ENCODE assay signal across 8 mouse cellular contexts in the genomic region with DNA sequence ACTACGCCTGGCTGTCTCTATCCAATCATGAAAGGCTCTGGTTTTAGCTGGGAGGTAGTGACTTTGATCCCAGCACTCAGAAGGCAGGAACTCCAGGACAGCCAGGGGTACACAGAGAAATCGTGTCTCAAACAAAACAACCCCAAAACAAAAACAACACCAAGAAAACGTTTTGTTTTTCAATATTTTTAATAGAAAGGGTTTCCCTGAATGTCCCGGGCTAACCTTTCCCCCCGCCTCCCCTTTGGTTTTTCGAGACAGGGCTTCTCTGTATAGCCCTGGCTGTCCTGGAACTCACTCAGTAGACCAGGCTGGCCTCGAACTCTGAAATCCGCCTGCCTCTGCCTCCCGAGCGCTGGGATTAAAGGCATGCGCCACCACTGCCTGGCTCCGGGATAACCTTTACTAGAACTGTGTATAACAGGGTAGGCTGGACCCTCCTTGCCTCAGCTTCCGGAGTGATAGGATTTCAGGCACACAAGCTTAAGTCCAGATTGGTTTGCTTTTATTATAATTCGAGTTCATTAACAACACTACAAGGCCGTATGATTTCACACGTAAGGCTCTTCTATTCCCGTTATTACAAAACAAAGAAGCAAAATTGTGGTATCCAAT. TPM values are rescaled to one million over a fixed set of nuclear protein-coding genes. Genes with fewer than 3 reads are reported as not detected.
DNase-seq lines count a peak whose midpoint lies in the region; ATAC-seq and TF ChIP-seq lines count a peak whose summit lies in the region.

No protein-coding gene starts in this region.

- H3K4me3 ChIP-seq in kidney, embryonic 16.5 days (ENCODE audit: low read length) = peak overlapping the region; percentile 71
- H3K4me3 ChIP-seq in forebrain, postnatal 0 days (ENCODE audit: low read depth, low read length) = peak overlapping the region; percentile 98
- peak overlapping the region; percentile 100 for H3K4me3 ChIP-seq in liver, embryonic 15.5 days (replicated peaks)

- DNase-seq in kidney, adult 8-10 months = no peak
- peak; percentile 35 for DNase-seq in brain, embryonic 14.5 days (ENCODE audit: low read depth)
- no peak for DNase-seq in forebrain, postnatal 0 days
- DNase-seq in testis, postnatal 14 days (ENCODE audit: low spot score) = peak; percentile 29
- DNase-seq in gastrocnemius, postnatal 10 days = no peak
- no peak for DNase-seq in layer of hippocampus, adult 11-12 months (ENCODE audit: low spot score)

- H3K4me2 ChIP-seq in kidney, embryonic 16.5 days (replicated peaks; ENCODE audit: low read depth, low read length) = peak overlapping the region; percentile 72
- peak overlapping the region; percentile 55 for H3K4me2 ChIP-seq in forebrain, postnatal 0 days (ENCODE audit: low read depth)
- H3K4me2 ChIP-seq in liver, embryonic 15.5 days = peak overlapping the region; percentile 75

- 55% methylated on average over 17 of the region's 17 CpGs for WGBS in kidney, embryonic 16.5 days
- WGBS in forebrain, postnatal 0 days = 52% methylated on average over 17 of the region's 17 CpGs
- 31% methylated on average over 17 of the region's 17 CpGs for WGBS in liver, embryonic 15.5 days (ENCODE audit: insufficient replicate concordance)

- H3K36me3 ChIP-seq in kidney, embryonic 16.5 days (ENCODE audit: insufficient read depth, low read length) = peaks cover 17% of the 10 kb centered on the region; the same call in 1 of the 2 replicates
- peaks cover 2% of the 10 kb centered on the region; the same call in 1 of the 2 replicates for H3K36me3 ChIP-seq in forebrain, postnatal 0 days (ENCODE audit: insufficient read depth)
- peaks cover 23% of the 10 kb centered on the region for H3K36me3 ChIP-seq in liver, embryonic 15.5 days (replicated peaks)

- no peak for TF ChIP-seq POLR2A in brain, embryonic 14.5 days (IDR thresholded peaks at IDR 0.05; ENCODE audit: borderline replicate concordance, extremely low read depth, insufficient read depth, insufficient read length, poor library complexity, severe bottlenecking)

- peaks cover 28% of the 10 kb centered on the region for H3K4me1 ChIP-seq in kidney, embryonic 16.5 days (ENCODE audit: insufficient read depth, low read length)
- H3K4me1 ChIP-seq in forebrain, postnatal 0 days (ENCODE audit: insufficient read depth) = peaks cover 13% of the 10 kb centered on the region
- H3K4me1 ChIP-seq in liver, embryonic 15.5 days (replicated peaks) = peaks cover 34% of the 10 kb centered on the region

- no peaks in the 10 kb centered on the region for H3K27me3 ChIP-seq in kidney, embryonic 16.5 days (ENCODE audit: insufficient read depth, low read length)
- no peaks in the 10 kb centered on the region for H3K27me3 ChIP-seq in forebrain, postnatal 0 days (ENCODE audit: insufficient read depth, low read length)
- no peaks in the 10 kb centered on the region for H3K27me3 ChIP-seq in liver, embryonic 15.5 days

- peak overlapping the region; percentile 99 for H3K9ac ChIP-seq in kidney, embryonic 16.5 days (replicated peaks; ENCODE audit: low read length)
- H3K9ac ChIP-seq in forebrain, postnatal 0 days = peak overlapping the region; percentile 98
- H3K9ac ChIP-seq in liver, embryonic 15.5 days = peak overlapping the region; percentile 70

- ATAC-seq in kidney, embryonic 16.5 days (ENCODE audit: low FRiP score, low TSS enrichment) = no peak
- ATAC-seq in forebrain, postnatal 0 days = no peak
- ATAC-seq in liver, embryonic 15.5 days (ENCODE audit: insufficient read depth) = no peak

- no peak for TF ChIP-seq CTCF in brain, embryonic 14.5 days (IDR thresholded peaks at IDR 0.05; ENCODE audit: borderline replicate concordance, extremely low read depth, insufficient read depth, insufficient read length)
- TF ChIP-seq CTCF in forebrain, postnatal 0 days (IDR thresholded peaks at IDR 0.05; ENCODE audit: low read depth) = no peak

- no peaks in the 10 kb centered on the region for H3K9me3 ChIP-seq in kidney, embryonic 16.5 days (ENCODE audit: low read length)
- H3K9me3 ChIP-seq in forebrain, postnatal 0 days (ENCODE audit: low read length) = no peaks in the 10 kb centered on the region
- no peaks in the 10 kb centered on the region for H3K9me3 ChIP-seq in liver, embryonic 15.5 days (replicated peaks)

- H3K27ac ChIP-seq in kidney, embryonic 16.5 days (ENCODE audit: low read length) = peak overlapping the region; percentile 98
- peak overlapping the region; percentile 99 for H3K27ac ChIP-seq in forebrain, postnatal 0 days (ENCODE audit: low read depth, low read length)
- peak overlapping the region; percentile 100 for H3K27ac ChIP-seq in liver, embryonic 15.5 days (replicated peaks)

RNA-seq across cellular contexts. Expression of a gene that starts 0.7 kb away (rescaled TPM):
- 283 and 306 TPM in 2 replicates for polyA plus RNA-seq in kidney, embryonic 16.5 days (2015; fragmentation: Nextera tagmentation; extraction: Ambion mirVana)
- 456 and 624 TPM in 2 replicates for polyA plus RNA-seq in brain, embryonic 14.5 days (2012; rRNA removed)
- 282 and 390 TPM in 2 replicates for total RNA-seq in forebrain, postnatal 0 days (2014; rRNA removed)
- polyA plus RNA-seq in forebrain, postnatal 0 days (2015; fragmentation: Nextera tagmentation; extraction: Ambion mirVana) = 103 and 121 TPM in 2 replicates
- polyA plus RNA-seq in liver, embryonic 15.5 days (2015; fragmentation: Nextera tagmentation; extraction: Ambion mirVana) = 108 and 113 TPM in 2 replicates
- total RNA-seq in gastrocnemius, postnatal 10 days (2021) = 100 to 1,000 TPM in 1 of 2 experiments, 10 to 100 TPM in 1; 89.5 to 128 TPM

RNA-seq across cellular contexts. Expression of a gene that starts 21.6 kb away (rescaled TPM):
- polyA plus RNA-seq in kidney, embryonic 16.5 days (2015; fragmentation: Nextera tagmentation; extraction: Ambion mirVana) = 40.2 and 44.3 TPM in 2 replicates
- 45.0 and 58.4 TPM in 2 replicates for polyA plus RNA-seq in brain, embryonic 14.5 days (2012; rRNA removed)
- total RNA-seq in forebrain, postnatal 0 days (2014; rRNA removed) = 33.0 and 43.7 TPM in 2 replicates
- polyA plus RNA-seq in forebrain, postnatal 0 days (2015; fragmentation: Nextera tagmentation; extraction: Ambion mirVana) = 28.0 and 34.6 TPM in 2 replicates
- 8.3 and 8.6 TPM in 2 replicates for polyA plus RNA-seq in liver, embryonic 15.5 days (2015; fragmentation: Nextera tagmentation; extraction: Ambion mirVana)
- total RNA-seq in gastrocnemius, postnatal 10 days (2021) = 10 to 100 TPM; 44.0 to 46.4 TPM

RNA-seq across cellular contexts. Expression of a gene that starts 51.4 kb away (rescaled TPM):
- 14.6 and 14.7 TPM in 2 replicates for polyA plus RNA-seq in kidney, embryonic 16.5 days (2015; fragmentation: Nextera tagmentation; extraction: Ambion mirVana)
- 33.1 and 53.2 TPM in 2 replicates for polyA plus RNA-seq in brain, embryonic 14.5 days (2012; rRNA removed)
- 28.9 and 34.7 TPM in 2 replicates for total RNA-seq in forebrain, postnatal 0 days (2014; rRNA removed)
- polyA plus RNA-seq in forebrain, postnatal 0 days (2015; fragmentation: Nextera tagmentation; extraction: Ambion mirVana) = 22.0 and 34.6 TPM in 2 replicates
- polyA plus RNA-seq in liver, embryonic 15.5 days (2015; fragmentation: Nextera tagmentation; extraction: Ambion mirVana) = 1.1 and 1.5 TPM in 2 replicates
- 10 to 100 TPM; 50.5 to 60.6 TPM for total RNA-seq in gastrocnemius, postnatal 10 days (2021)

RNA-seq across cellular contexts. Expression of a gene that starts 59.1 kb away (rescaled TPM):
- 21.0 and 23.5 TPM in 2 replicates for polyA plus RNA-seq in kidney, embryonic 16.5 days (2015; fragmentation: Nextera tagmentation; extraction: Ambion mirVana)
- 227 and 321 TPM in 2 replicates for polyA plus RNA-seq in brain, embryonic 14.5 days (2012; rRNA removed)
- total RNA-seq in forebrain, postnatal 0 days (2014; rRNA removed) = 36.5 and 54.9 TPM in 2 replicates
- polyA plus RNA-seq in forebrain, postnatal 0 days (2015; fragmentation: Nextera tagmentation; extraction: Ambion mirVana) = 41.7 and 49.8 TPM in 2 replicates
- 6.6 and 6.9 TPM in 2 replicates for polyA plus RNA-seq in liver, embryonic 15.5 days (2015; fragmentation: Nextera tagmentation; extraction: Ambion mirVana)
- total RNA-seq in gastrocnemius, postnatal 10 days (2021) = 100 to 1,000 TPM; 122 to 139 TPM

Comparison
In these comparisons a context has a peak if more than half of its experiments do, and no peak if none do; other contexts are left out.
1. DNase-seq: peak in brain, embryonic 14.5 days (single experiment) and testis, postnatal 14 days (single experiment); none in kidney, adult 8-10 months (0 of 2), forebrain, postnatal 0 days (single experiment), gastrocnemius, postnatal 10 days (single experiment) and layer of hippocampus, adult 11-12 months (single experiment).
2. Peak in every context shown above with its lines, with median percentiles within 50 percentile points of each other: H3K27ac ChIP-seq, H3K4me2 ChIP-seq, H3K4me3 ChIP-seq and H3K9ac ChIP-seq.